Mouse (Mus musculus): ENCODE data around the gene Col9a2. TPM values are rescaled to one million over a fixed set of nuclear protein-coding genes. Genes with fewer than 3 reads are reported as not detected.
"Not testable (repeated sequence)": the region's sequence is repeated elsewhere in the genome, so short reads cannot be mapped to it uniquely, and the experiment has no call there.

The Col9a2 gene
- total RNA-seq, 2 experiments from 2014 or later: 7.0 to 7.4 TPM

- Histone ChIP-seq H3K27ac (peak overlapping the region; percentile 48; the same call in 1 of the 2 replicates), H3K4me3 (peak overlapping the region; percentile 43)
- intact Hi-C loops (cut with DNase I): no loop called here
- peak in 1 of 2 experiments; percentile 40 for DNase-seq (ENCODE audit: extremely low spot score in 1 of 2, low spot score in 2 of 2)
- TF ChIP-seq CTCF (IDR thresholded peaks at IDR 0.05): no peak
Observed at GRCm38 (mm10) chr4:121052454-121053323, 13.5 kb downstream of the Col9a2 start.

GRCm38 (mm10) chr4:121056342-121056741 lies 17.2 kb downstream of the Col9a2 start:
- Histone ChIP-seq H3K4me3 (no peak overlapping the region), H3K27ac (no peak overlapping the region)
- intact Hi-C loops (cut with DNase I): no loop called here
- peak; percentile 74 for TF ChIP-seq CTCF (IDR thresholded peaks at IDR 0.05)
- peak in 1 of 2 experiments; percentile 51 for DNase-seq (ENCODE audit: extremely low spot score in 1 of 2, low spot score in 2 of 2)

- no peak for TF ChIP-seq CTCF (IDR thresholded peaks at IDR 0.05)
- Histone ChIP-seq H3K27ac (no peak overlapping the region), H3K4me3 (no peak overlapping the region)
- intact Hi-C loops (cut with DNase I): no loop called here
- DNase-seq (ENCODE audit: extremely low spot score in 1 of 2, low spot score in 2 of 2): no peak
Observed at GRCm38 (mm10) chr4:121057032-121057431, 17.8 kb downstream of the Col9a2 start.

GRCm38 (mm10) chr4:121059218-121059617 lies 20.0 kb downstream of the Col9a2 start:
- intact Hi-C loops (cut with DNase I); H3K4me3 ChIP-seq; DNase-seq (ENCODE audit: extremely low spot score in 1 of 2, low spot score in 2 of 2); H3K27ac ChIP-seq: not testable (repeated sequence)

GRCm38 (mm10) chr4:121065336-121065735 lies 26.2 kb downstream of the Col9a2 start:
- TF ChIP-seq CTCF (IDR thresholded peaks at IDR 0.05): no peak
- intact Hi-C loops (cut with DNase I): no loop called here
- DNase-seq (ENCODE audit: extremely low spot score in 1 of 2, low spot score in 2 of 2): no peak
- no peak overlapping the region for H3K27ac ChIP-seq
- H3K4me3 ChIP-seq: no peak overlapping the region

GRCm38 (mm10) chr4:121074250-121074649 lies 35.1 kb downstream of the Col9a2 start:
- no peak for TF ChIP-seq CTCF (IDR thresholded peaks at IDR 0.05)
- no peak for DNase-seq (ENCODE audit: extremely low spot score in 1 of 2, low spot score in 2 of 2)
- H3K27ac ChIP-seq: no peak overlapping the region
- H3K4me3 ChIP-seq: no peak overlapping the region
- intact Hi-C loops (cut with DNase I): no loop called here

- Histone ChIP-seq H3K4me3 (no peak overlapping the region), H3K27ac (no peak overlapping the region)
- DNase-seq (ENCODE audit: extremely low spot score in 1 of 2, low spot score in 2 of 2): no peak
- intact Hi-C loops (cut with DNase I): no loop called here
- no peak for TF ChIP-seq CTCF (IDR thresholded peaks at IDR 0.05)
Observed at GRCm38 (mm10) chr4:121077915-121078646, 38.9 kb downstream of the Col9a2 start.

- TF ChIP-seq CTCF (IDR thresholded peaks at IDR 0.05): no peak
- 0 out of 2 replicates have a peak overlapping the region, but pooled peaks have one; percentile 25 for H3K27ac ChIP-seq
- no peak for DNase-seq (ENCODE audit: extremely low spot score in 1 of 2, low spot score in 2 of 2)
- intact Hi-C loops (cut with DNase I): no loop called here
- no peak overlapping the region for H3K4me3 ChIP-seq
Observed at GRCm38 (mm10) chr4:121080395-121080794, 41.2 kb downstream of the Col9a2 start.

GRCm38 (mm10) chr4:121084506-121084905 lies 45.3 kb downstream of the Col9a2 start:
- DNase-seq (ENCODE audit: extremely low spot score in 1 of 2, low spot score in 2 of 2): no peak
- intact Hi-C loops (cut with DNase I): no loop called here
- Histone ChIP-seq H3K4me3 (no peak overlapping the region), H3K27ac (no peak overlapping the region)
- TF ChIP-seq CTCF (IDR thresholded peaks at IDR 0.05): no peak

- H3K27ac ChIP-seq: no peak overlapping the region
- intact Hi-C loops (cut with DNase I): no loop called here
- TF ChIP-seq CTCF (IDR thresholded peaks at IDR 0.05): no peak
- DNase-seq (ENCODE audit: extremely low spot score in 1 of 2, low spot score in 2 of 2): no peak
- no peak overlapping the region for H3K4me3 ChIP-seq
Observed at GRCm38 (mm10) chr4:121088696-121089095, 49.5 kb downstream of the Col9a2 start.

- no peak overlapping the region for H3K4me3 ChIP-seq
- TF ChIP-seq CTCF (IDR thresholded peaks at IDR 0.05): no peak
- intact Hi-C loops (cut with DNase I): no loop called here
Observed at GRCm38 (mm10) chr4:121090211-121090610, 51.0 kb downstream of the Col9a2 start.

More at GRCm38 (mm10) chr4:121090211-121090610, 51.0 kb downstream of the Col9a2 start:
- DNase-seq (ENCODE audit: extremely low spot score in 1 of 2, low spot score in 2 of 2): no peak
- no peak overlapping the region for H3K27ac ChIP-seq

All from left cerebral cortex, adult 2 months (tissue).